Mouse (Mus musculus) heart, postnatal 14 days (tissue): ENCODE results near the gene Shisa5. TPM values are rescaled to one million over a fixed set of nuclear protein-coding genes. Genes with fewer than 3 reads are reported as not detected.
A peak's percentile ranks its signal among the peaks of the same experiment; 100 is the strongest.

Source experiments
- DNase-seq, 2 experiments: peaks; one replicate each; pipeline ENCODE4 v3.0.0; 2021 to 2022
- intact Hi-C: fragments of 180-260 bp; cut with DNase I; formaldehyde crosslinking; loops from one replicate; pipeline ENCODE4 v1.15.1; 2025
- total RNA-seq, 2 experiments: library from RNA; stranded (reverse); gene quantifications; 2 replicates each; pipeline ENCODE4 v1.2.3; 2021

Shisa5 gene
- total RNA-seq, 2 experiments from 2014 or later = 49.5 to 50.0 TPM

DNA sequence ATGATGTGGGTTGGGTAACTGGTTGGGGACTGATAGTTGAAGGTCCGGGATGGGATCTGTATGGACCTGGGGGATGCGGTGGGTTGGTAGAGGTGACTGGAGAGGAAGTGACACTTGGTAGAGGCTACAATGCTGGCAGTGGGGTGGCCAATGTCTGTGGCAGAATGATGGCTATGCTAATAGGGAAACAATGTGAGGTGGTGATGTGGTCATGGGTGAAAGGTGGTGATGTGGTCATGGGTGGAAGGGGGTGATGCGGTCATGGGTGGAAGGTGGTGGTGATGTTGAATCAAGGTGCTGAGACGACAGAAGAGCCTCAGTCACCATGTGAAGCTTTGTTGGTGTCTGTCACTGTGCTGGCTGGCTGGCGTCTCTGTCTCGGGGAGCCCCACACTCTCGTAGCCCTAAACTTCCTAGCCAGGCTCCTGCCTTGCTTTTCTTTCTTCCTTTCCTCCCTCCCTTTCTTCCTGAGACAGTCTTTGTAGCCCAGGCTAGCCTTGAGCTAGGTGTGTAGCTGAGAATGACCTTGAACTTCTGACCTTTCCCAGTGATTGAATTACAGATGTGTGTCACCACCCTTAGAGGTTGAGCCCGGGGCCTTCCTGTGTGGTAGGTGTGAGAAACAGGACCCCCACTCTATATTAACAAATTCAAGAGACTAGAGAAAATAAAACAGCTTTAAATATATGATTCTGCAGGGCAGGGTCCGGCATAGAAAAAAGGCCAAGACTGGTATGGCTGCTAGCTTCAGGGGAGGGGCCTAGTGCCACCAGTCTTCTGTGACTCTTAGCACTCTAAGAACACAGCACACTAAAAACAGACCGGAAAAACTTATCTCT is 13.5 kb downstream of the Shisa5 start:
- intact Hi-C loops = no loop called here
- peak in 1 of 2 experiments; percentile 1 for DNase-seq

DNA sequence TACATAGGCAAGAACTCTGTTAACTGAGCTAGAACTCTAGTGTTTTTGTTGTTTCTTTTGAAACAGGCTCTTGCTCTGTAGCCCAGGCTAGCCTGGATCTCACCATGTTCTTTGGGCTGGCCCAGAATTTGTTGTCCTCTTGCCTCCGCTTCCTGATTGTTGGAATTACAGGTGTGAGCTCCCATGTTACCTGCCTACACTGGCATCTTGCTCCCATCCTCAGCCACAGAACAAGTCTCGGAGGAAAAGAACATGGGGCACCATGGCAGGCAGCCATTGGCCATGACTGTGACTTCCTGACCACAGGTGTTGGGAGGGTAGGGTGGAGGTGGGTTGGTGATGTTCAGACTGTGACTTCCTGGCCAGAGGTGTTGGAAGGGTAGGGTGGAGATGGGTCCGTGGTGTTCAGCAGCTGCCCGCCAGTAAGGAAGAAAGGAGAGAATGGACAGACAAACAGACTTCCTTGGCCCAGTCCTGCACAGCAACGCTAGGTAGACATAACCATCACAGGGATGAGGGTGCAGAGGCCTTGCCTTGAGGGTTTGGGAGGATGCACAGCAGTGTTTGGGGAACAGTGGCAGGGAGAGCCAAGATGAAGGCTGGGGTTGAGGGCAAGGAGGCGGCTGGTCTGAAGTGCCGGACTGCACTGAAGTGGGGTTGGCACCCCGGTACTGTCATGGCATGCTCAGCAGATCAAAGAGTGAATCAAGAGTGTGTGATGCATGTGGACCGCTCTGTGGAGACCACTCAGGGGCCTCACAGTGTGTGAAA is 14.3 kb downstream of the Shisa5 start:
- peak in 1 of 2 experiments; percentile 1 for DNase-seq

DNA sequence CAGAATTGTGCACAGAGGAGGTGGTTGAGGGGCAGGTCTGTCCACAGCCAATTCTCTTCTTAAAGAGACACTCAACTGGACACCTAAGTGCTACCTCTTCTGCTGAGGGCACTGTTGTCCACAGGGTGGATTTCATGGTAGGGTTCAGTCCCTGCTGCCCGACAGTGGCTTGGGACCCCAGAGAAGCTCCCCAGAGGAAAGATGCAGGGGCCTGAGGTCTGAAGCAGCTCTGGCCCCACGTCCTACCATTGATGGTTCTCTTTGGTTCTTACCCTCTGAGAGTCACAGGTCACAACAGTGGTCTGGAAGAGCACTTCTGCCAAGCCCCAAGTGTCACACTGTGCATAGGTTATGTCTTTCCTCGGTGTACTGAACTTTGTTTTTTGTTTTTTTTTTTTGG is 15.0 kb downstream of the Shisa5 start:
- DNase-seq = peak in 1 of 2 experiments; percentile 1
- intact Hi-C loops = no loop called here

More for the DNA sequence above, 14.3 kb downstream of the Shisa5 start:
- intact Hi-C loops = no loop called here

DNA sequence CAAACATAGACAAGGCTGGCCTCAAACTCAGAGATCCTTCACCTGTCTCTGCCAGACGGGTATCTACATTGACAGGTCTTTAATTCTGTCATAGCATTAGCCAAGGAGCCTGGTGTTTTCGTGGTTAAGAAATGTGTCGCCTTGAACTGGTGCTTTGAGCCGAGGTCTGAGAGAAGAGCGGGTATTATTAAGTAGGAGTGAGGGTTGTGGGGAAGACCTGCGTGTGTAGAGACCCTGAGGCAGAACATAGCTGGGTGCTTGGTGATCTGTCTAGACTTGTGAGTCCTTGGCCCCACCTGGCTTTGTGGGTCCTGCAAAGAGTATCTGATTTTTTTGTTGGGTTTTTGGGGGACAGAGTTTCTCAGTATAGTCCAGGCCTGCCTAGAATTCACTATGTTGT is 15.5 kb downstream of the Shisa5 start:
- peak in 1 of 2 experiments; percentile 1 for DNase-seq
- intact Hi-C loops = no loop called here

DNA sequence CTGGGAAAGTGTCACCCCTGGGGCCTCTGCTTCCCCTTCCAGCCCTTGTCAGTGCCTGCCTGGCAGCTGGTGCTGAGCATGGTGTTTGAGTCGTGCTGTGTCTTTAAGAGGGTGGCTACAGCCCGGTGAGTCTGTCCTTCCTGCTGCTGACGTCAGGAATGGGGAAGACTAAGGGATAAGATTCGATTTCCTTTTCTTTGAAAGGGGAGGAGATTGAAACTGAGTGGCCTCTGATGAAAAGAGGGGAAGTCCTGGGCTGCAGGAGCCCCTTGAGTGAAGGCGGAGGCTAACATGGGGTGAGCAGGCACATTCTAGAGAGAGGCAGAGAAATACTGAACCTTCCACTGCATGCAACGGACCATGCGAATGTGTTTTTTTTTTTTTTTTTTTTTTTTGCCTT is 16.3 kb downstream of the Shisa5 start:
- peak; percentile 64 to 69 for DNase-seq
- intact Hi-C loops = no loop called here

DNA sequence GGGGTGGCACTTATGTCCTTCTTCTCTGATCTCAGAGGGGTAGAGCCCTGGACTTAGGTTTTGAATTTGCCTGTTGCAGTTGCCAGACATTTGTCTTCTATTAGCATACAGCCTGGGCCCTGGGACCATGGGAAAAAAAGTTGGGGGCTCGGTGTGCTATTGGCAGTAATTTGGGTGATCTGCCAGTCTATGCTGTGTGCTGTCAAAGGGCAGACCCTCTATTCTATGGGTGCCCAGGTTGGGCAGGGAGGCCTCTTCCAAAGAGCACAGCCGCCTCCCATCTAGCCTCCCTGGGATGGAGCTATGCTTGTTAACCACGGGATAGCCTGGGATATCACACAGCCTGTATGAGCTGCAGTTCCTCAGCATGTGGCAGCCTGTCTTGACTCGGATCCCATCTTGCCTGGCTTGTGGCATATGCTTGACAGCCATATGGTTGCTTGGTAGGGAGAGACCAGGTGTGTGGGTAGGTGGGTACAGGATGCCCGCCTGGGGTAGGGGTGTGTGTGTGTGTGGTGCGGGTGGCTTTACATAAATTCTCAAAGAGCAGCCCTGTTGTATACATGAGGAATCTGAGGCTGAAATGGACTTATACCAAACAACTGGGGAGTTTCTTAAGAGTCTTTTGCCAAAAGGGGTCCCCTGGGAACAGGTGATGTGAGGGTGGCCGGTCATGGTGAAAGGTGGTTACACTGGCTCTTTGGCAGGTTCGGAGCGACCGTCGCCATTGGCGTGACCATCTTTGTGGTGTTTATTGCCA is 17.1 kb downstream of the Shisa5 start:
- DNase-seq = no peak
- intact Hi-C loops = no loop called here

DNA sequence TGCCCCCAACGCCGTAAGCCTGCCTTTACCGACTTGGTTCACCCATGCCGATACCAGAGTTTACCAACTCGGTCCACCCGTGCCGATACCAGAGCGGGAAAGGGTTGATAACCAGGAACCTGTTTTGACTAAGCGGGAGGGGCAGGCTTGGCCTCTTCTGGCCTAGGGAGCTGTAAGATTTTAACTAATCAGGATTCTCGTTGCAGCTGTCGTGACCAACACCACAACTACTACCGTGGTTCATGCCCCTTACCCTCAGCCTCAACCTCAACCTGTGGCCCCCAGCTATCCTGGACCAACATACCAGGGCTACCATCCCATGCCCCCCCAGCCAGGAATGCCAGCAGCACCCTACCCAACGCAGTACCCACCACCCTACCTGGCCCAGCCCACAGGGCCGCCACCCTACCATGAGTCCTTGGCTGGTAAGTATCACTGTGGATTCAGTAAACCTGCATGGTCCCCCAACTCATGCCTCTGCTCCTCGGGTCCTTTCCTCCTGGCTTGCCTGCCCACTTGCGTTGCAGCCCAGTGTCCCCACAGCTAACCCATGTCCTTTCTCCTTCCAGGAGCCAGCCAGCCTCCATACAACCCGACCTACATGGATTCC is 17.8 kb downstream of the Shisa5 start:
- intact Hi-C loops = no loop called here
- DNase-seq = peak in 1 of 2 experiments; percentile 1

DNA sequence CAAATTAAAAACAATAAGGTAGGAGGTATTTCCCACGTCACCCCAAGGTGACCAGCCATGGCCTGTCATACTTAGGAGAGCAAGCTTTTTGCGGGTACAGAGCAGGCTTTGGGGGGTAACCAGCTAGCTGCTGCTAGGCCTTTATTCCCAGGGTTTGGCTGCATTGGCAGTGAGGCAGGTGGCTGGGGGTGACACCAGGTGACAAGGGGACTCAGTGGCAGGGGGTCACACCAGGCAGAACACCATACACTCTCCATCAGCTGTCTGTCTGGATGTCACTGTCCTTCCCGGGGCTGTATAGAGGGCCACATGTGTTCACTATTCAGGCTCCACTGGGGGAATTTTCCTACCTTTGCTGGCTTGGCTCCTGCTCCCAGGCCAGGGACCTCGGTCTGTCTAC is 18.6 kb downstream of the Shisa5 start:
- intact Hi-C loops = no loop called here

DNA sequence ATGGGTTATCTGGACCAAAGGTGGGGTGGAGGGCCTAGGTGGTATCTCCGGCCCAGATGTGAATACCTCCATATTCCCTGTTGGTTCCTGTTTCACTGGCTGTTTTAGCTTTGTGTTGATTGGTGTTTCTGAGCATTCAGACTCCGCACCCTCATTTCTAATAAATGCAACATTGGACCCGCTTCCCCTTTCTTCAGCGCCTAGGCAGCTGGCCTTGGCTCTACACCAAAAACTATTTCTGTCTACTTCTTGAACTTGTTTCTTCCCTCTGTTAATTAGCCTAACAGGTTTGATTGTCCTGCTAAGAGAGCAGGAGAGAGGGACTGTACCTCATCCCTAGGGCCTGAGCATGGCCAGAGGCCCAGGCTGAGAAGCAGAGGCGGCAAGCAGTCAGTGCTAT is 19.2 kb downstream of the Shisa5 start:
- intact Hi-C loops = no loop called here
- peak in 1 of 2 experiments; percentile 3 for DNase-seq

More for the DNA sequence above, 18.6 kb downstream of the Shisa5 start:
- peak in 1 of 2 experiments; percentile 2 for DNase-seq

DNA sequence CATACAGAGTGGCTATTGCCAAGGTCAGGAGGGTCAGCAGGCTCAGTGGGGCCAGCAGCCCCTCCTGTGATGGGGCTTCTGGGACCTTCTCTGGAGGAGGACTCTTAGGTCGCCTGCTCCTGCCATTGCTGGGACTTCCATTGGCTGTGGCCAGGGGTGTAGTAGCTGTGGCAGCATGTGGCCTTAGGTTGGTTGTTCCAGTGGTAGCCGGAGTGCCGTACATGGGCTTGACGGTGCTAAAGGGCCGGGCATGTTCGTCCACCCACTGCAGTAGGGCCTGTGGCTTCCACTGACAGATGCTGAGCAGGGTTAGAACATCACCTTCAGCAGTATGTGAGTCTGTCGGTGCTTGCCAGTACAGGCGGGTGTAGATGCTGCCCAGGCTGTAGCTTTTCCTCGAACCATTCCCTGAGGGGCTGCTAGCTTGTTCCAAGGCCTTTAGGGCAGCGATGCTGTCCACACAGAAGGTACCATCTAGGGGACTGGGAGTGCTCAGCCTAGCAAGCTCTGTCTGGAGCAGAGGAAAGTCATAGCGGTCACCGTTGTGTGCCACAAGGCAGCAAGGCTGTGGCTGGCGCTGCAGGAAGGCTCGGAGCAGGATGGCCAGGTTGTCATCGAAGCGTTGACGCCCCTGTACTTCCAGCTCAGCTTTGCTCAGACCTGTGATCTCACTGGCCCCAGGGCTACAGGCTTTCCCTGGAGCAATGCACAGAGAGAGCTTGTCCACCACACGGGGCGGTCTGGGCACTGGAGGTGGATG is 19.8 kb downstream of the Shisa5 start:
- peak in 1 of 2 experiments; percentile 8 for DNase-seq
- intact Hi-C loops = no loop called here

DNA sequence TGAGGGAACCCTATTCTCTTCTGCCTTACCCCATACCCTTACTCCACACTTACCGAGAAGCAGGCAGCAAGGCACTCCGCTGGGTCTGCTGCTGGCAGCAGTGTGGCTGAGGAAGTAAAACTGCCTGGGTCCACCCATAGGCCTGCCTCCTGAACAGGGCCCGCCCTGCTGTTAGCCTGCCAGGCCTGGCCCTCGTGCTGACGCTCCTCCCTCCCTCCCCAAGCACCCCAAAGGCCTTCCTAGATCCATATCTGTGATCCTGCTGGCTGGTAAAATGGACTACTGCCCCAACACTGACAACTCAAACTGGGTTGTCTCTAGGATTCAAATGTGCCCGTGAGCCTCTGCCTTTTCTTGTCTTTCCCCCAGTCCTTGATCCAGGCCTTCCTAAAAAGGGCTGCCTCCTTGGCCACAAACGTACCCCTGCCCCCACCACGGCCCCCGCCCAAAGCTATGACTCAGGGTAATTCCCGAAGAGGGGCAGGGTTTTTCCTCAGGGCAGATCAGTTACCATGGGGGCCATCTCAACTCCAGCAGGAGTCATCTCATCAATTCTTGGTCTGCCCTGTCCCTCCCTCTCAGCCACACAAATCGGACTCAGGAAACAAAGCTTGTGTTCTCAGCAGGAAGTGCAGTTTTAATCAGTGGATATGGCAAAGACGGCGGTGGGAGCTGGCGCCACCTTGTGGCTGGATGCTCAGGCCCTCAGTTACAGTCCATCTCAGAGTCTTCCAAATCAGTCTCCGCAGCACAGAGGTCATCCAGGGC is 21.0 kb downstream of the Shisa5 start, which contains the start of gene Trex1:
Gene Trex1, minus strand, starts transcription at position 599 of the 768 bp plus-strand sequence.
- intact Hi-C loops = loop anchor here (1.0 kb wide), 1 partner anchor 59 kb away; no protein-coding TSS in a partner anchor

DNA sequence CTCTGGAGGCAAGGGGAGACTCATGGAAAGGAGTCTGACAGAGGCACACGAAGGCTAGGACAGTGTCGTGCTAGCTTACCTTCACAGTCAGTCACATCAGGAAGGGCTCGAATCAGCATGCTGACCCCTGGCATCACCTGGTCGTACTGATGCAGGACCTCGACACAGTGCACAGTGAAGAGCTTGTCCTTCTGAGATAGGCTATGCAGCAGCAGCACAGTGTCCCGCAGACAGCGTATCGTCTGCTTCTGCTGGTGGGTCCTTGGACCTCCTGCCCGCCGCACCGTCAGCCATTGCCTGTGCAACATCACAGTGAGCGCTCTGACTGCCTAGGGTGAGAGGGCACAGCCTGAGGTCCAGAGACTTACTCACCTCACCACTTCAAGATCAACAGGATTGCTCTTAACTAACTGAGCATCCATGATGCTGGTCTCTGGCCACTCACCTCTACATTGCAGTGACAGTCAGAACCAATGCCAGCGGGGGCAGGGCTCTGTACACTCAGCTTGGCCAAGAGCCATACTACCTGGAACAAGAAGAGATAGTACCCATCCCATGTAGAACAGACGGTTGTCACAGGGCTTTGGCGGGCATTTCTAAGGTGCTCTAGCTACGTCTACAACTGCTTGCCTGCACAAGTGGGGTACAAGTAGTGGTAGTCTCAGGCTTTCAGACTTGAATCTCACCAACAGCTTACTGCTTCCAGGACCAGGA is 22.0 kb downstream of the Shisa5 start:
- intact Hi-C loops = loop anchor here (1.0 kb wide), 1 partner anchor 57 kb away; no protein-coding TSS in a partner anchor

More for the DNA sequence above, 21.0 kb downstream of the Shisa5 start, which contains the start of gene Trex1:
- peak; percentile 90 to 93 for DNase-seq

DNA sequence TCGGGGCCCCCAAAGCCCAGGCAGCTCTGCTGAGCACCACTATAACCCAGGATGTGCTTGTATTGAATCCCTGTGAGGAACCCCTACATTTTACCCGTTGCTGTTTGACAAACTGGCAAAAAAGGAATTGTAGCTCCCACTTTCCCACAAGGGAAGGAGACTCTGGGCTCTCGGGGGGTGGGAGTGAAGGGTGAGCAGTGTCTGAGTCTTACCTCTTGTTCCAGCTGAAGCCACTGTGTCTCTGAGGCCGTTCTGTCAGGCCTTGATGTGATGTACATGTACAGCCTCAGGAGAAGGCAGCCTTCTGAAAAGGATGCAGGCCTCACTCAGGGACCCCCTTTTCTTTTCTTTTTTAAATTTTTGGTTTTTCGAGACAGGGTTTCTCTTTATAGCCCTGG is 22.5 kb downstream of the Shisa5 start:
- intact Hi-C loops = loop anchor here (1.0 kb wide), 1 partner anchor 58 kb away; no protein-coding TSS in a partner anchor
- peak in 1 of 2 experiments; percentile 1 for DNase-seq

More for the DNA sequence above, 22.0 kb downstream of the Shisa5 start:
- peak in 1 of 2 experiments; percentile 6 for DNase-seq

DNA sequence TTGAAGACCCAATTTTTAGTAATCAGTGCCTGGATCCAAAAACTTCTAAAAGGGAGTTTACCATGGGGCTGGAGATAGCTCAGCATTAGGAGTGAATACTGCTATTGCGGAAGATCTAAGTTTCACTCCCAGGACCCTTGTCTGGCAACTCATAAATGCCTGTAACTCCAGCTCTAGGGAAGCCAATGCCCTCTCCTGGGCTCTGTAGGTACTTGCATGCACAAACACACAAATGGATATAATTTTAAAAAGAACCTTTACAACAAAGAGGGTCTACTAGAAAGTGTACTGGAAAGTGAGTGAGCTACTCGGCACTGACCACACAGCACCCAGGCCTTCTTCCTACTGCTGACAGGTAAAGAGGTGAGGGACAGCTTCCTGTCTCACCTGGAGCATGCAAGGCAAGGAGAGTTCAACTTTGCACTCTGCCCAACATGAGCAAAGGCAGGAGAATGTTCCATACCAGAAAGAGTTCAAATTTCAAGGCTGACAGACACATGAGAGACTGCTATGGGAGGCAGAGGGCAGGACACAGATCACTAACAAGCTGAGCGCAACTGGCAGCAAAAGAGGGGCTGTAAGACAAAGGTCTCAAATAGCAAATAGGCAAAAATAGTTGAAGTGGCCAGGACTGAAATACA is 29.9 kb downstream of the Shisa5 start:
- intact Hi-C loops = no loop called here
- DNase-seq = no peak

DNA sequence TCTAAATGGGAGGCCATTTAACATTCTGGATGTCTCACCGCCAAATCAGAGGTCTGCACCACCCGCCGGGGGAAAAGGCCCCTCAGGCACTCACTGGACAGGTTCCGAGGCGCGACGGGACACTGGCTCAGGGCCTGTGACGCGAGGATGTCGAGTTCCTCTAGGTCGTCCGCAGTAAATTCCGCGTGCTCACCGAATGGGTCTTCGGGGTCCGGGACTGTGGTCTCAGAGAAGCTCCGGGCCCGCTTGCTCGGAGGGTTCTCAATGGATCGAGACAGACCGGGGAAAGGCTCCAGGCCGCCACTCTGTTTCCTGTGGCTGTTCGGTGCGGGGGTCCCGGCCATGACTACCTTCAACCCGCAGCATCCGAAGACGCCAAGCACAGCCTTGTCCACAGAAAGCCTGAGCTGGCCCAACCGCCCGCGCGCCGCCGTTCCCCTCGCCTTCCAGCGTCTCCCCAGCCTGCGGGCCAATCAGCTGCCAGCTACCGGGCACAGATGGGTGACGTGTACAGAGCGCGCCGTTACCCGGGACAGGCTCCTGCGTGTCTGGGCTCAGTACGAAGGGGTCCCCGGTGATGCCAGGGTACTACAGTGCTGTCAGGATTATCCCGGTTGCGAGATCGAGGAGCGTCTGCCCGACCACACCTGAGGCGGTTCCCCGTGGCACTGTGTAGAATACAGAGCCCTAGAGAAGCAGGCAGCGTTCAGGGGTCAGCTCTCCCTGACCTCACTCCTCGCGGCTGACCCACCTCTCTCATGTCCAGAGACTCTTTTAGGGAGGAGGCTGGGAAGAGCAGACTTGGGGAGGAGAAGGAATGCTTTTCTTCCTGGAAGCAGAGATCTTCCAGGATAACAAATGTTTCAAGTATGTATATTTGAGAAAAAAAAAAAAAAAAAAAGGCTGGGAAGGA is 35.6 kb downstream of the Shisa5 start, which contains the start of gene Atrip:
Gene Atrip, minus strand, starts transcription at position 464 of the 913 bp plus-strand sequence.
- intact Hi-C loops = no loop called here
- DNase-seq = peak; percentile 89 to 93

DNA sequence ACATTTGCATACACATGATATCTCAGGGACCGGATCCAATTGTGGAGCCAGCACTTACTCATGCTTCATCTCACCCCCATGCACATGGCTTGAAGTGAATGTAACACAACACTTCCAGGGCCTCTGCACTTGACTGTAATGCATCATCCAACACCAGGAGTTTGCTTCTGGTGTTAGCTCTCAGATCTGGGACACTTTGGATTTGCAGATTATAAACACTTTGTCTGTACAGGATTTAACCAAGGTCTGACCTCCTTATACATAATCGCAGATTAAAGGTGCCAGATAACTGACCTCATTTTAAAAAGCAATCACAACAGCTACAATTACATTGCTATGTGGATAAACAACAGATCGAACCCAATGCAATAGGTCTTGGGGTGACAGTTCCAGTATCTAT is 42.2 kb downstream of the Shisa5 start:
- intact Hi-C loops = no loop called here

More for the DNA sequence above, 42.2 kb downstream of the Shisa5 start:
- DNase-seq = no peak
